Mouse (Mus musculus) liver, postnatal 0 days (tissue): ENCODE data around the gene Col12a1. TPM values are rescaled to one million over a fixed set of nuclear protein-coding genes. Genes with fewer than 3 reads are reported as not detected.

Experiments used
- ATAC-seq: fragments of 200-750 bp; cut with Nextera tagmentation; 2 replicates; pipeline ENCODE4 v1.8.0; 2017; ENCODE audit warnings: mild to moderate bottlenecking, moderate library complexity
- DNase-seq: peaks from one replicate; pipeline ENCODE4 v3.0.0-alpha.2; 2016
- H3K27ac ChIP-seq: fragments of 300-500 bp; sonication (generic); 2 replicates; pipeline ENCODE4 v1.5.1; 2014; ENCODE audit warnings: antibody characterized with exemption, moderate library complexity, mild to moderate bottlenecking, low read depth
- H3K27me3 ChIP-seq: fragments of 300-500 bp; sonication (generic); 2 replicates; pipeline ENCODE4 v1.6.1; 2014; ENCODE audit warnings: low read length, control low read depth, mixed read lengths; ENCODE audit not compliant: insufficient read depth
- H3K36me3 ChIP-seq: fragments of 300-500 bp; sonication (generic); replicated peaks from 2 replicates; pipeline ENCODE4 v1.6.1; 2014; ENCODE audit warnings: mild to moderate bottlenecking, control low read depth, low read length, moderate library complexity, mixed read lengths; ENCODE audit not compliant: insufficient read depth
- H3K4me1 ChIP-seq: fragments of 300-500 bp; sonication (generic); 2 replicates; pipeline ENCODE4 v1.6.1; 2014; ENCODE audit warnings: antibody characterized with exemption, mild to moderate bottlenecking, control low read depth; ENCODE audit not compliant: insufficient read depth
- H3K4me2 ChIP-seq: fragments of 300-500 bp; sonication (generic); 2 replicates; pipeline ENCODE4 v1.6.1; 2014; ENCODE audit warnings: low read depth, mild to moderate bottlenecking, low read length, moderate library complexity, mixed read lengths
- H3K4me3 ChIP-seq: fragments of 300-500 bp; sonication (generic); 2 replicates; pipeline ENCODE4 v1.5.1; 2014; ENCODE audit warnings: low read depth, low read length
- H3K9ac ChIP-seq: fragments of 300-500 bp; sonication (generic); replicated peaks from 2 replicates; pipeline ENCODE4 v1.6.1; 2014; ENCODE audit warnings: mild to moderate bottlenecking, moderate library complexity
- H3K9me3 ChIP-seq: fragments of 300-500 bp; sonication (generic); 2 replicates; pipeline ENCODE4 v1.6.1; 2016; ENCODE audit warnings: mild to moderate bottlenecking, control low read depth, low read length, mixed read lengths
- CTCF ChIP-seq: sonication (generic); IDR thresholded peaks from 2 replicates; pipeline ENCODE4 v1.5.1; 2016; ENCODE audit warnings: antibody characterized with exemption, low read depth
- EP300 ChIP-seq: IDR thresholded peaks from 2 replicates; pipeline ENCODE4 v1.6.1; 2016; ENCODE audit warnings: antibody characterized with exemption, low read depth, mild to moderate bottlenecking
- WGBS: fragments of 180-500 bp; shearing (Covaris S2); extraction: QIAGEN DNeasy Blood & Tissue Kit; methylation state at CpG from one replicate; pipeline ENCODE4 v1.1.7; 2014; ENCODE audit not compliant: insufficient replicate concordance; 5-methylcytosine and 5-hydroxymethylcytosine counted together
- polyA plus RNA-seq: library from polyadenylated mRNA; unstranded; fragments of >200 nt; fragmentation: Nextera tagmentation; extraction: Ambion mirVana; gene quantifications from 2 replicates; pipeline ENCODE4 v1.2.1, GENCODE M21; 2015

Col12a1 gene
- polyA plus RNA-seq, 1 experiment from 2014 or later, result 2.3 TPM

GRCm38 (mm10) chr9:79631186-79631585 is 87.4 kb downstream of the Col12a1 start:
- ATAC-seq (no peak), DNase-seq (no peak)
- Histone ChIP-seq H3K27me3 (no peaks in the 10 kb centered on the region), H3K4me3 (no peak overlapping the region), H3K36me3 (no peaks in the 10 kb centered on the region), H3K4me2 (no peak overlapping the region), H3K27ac (no peak overlapping the region), H3K4me1 (no peaks in the 10 kb centered on the region), H3K9ac (no peak overlapping the region), H3K9me3 (no peaks in the 10 kb centered on the region)
- 77% methylated on average over 7 of the region's 7 CpGs for WGBS
- no peak for TF ChIP-seq EP300

GRCm38 (mm10) chr9:79618839-79619597 is 99.6 kb downstream of the Col12a1 start:
- no peaks in the 10 kb centered on the region for H3K4me1 ChIP-seq
- H3K4me2 ChIP-seq, result no peak overlapping the region
- no peak overlapping the region for H3K4me3 ChIP-seq
- TF ChIP-seq EP300 (no peak), CTCF (no peak)
- ATAC-seq (no peak; the same call in 1 of the 2 replicates), DNase-seq (no peak)
- no peak overlapping the region for H3K9ac ChIP-seq
- H3K27me3 ChIP-seq, result no peaks in the 10 kb centered on the region
- no peaks in the 10 kb centered on the region for H3K36me3 ChIP-seq
- no peaks in the 10 kb centered on the region for H3K9me3 ChIP-seq
- H3K27ac ChIP-seq, result no peak overlapping the region
- 62% methylated on average over 6 of the region's 6 CpGs for WGBS

DNA sequence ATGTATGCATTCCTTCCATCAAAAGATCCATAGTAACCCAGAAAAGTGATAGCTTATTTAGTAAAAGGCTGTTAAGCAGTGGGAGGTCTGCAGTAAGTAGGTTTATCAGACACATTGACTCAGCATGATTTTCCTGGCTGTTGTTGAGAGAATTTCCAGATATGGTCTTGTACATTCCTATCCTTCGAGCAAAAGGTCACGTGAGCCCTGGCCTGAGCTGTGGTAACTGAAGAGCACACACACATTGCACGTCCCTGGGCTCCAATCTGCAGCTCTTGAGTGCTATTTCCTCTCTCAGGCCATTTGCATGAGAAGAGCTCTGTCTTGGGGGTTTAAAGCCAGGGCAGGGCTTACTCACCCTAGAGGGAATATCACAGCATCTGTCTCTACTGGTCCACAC is 101.3 kb downstream of the Col12a1 start:
- no peak overlapping the region for H3K9ac ChIP-seq
- H3K9me3 ChIP-seq, result no peaks in the 10 kb centered on the region
- no peaks in the 10 kb centered on the region for H3K36me3 ChIP-seq
- no peak overlapping the region for H3K4me2 ChIP-seq
- H3K27me3 ChIP-seq, result no peaks in the 10 kb centered on the region
- peak; percentile 19; the same call in 1 of the 2 replicates for ATAC-seq
- H3K4me1 ChIP-seq, result no peaks in the 10 kb centered on the region
- TF ChIP-seq EP300 (no peak), CTCF (no peak)
- no peak overlapping the region for H3K27ac ChIP-seq
- no peak for DNase-seq
- WGBS, result 18% methylated on average over 3 of the region's 3 CpGs
- no peak overlapping the region for H3K4me3 ChIP-seq

DNA sequence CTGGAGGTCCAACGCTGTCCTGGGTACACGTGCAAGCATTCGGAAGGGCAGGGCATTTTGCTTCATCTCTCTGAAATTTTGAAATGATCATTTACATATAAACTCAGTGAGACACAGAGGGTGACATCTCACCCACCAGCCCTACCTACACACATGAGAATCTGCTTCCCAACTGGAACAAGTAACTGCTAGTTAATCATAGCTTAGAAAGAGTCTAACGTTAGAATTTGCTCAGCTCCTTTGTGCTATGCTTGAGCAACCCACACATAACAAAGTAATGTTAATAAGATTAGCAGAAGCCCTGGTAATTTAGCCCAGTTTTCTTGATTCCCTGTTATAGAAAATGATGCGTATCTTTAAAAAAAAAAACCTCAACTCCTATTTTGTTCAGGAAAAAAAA is 102.6 kb downstream of the Col12a1 start:
- WGBS, result 81% methylated on average over 5 of the region's 5 CpGs
- H3K36me3 ChIP-seq, result no peaks in the 10 kb centered on the region
- TF ChIP-seq EP300 (no peak), CTCF (no peak)
- H3K4me3 ChIP-seq, result no peak overlapping the region
- no peaks in the 10 kb centered on the region for H3K9me3 ChIP-seq
- no peak overlapping the region for H3K4me2 ChIP-seq
- ATAC-seq (no peak), DNase-seq (no peak)
- H3K27me3 ChIP-seq, result no peaks in the 10 kb centered on the region
- no peak overlapping the region for H3K27ac ChIP-seq
- H3K9ac ChIP-seq, result no peak overlapping the region
- H3K4me1 ChIP-seq, result no peaks in the 10 kb centered on the region

DNA sequence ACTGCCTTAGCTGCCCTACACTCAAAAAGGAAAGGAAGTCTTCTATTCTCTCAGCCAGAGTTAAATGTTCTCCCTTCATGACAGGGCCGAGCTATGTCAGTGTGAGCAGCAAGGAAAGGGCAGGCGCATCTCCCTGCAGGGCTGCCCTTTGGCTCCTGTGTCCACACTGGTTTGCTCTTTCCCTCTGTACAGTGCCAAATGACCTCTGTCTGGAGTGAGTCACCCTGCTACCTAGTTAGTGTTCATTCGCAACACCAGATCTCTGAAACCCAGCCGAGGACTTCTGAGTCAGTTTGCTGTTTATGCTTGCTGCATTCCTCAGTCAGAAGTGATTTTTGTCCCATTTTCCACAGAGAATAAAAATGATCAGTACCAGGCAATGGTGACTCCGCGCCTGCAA is 108.3 kb downstream of the Col12a1 start:
- H3K27ac ChIP-seq, result peak overlapping the region; percentile 75
- H3K9me3 ChIP-seq, result no peaks in the 10 kb centered on the region
- no peaks in the 10 kb centered on the region for H3K27me3 ChIP-seq
- no peaks in the 10 kb centered on the region for H3K36me3 ChIP-seq
- H3K4me3 ChIP-seq, result no peak overlapping the region
- no peak overlapping the region for H3K9ac ChIP-seq
- peak; percentile 57 for DNase-seq
- H3K4me2 ChIP-seq, result no peak overlapping the region
- ATAC-seq, result peak; percentile 100
- TF ChIP-seq EP300 (peak; percentile 42; the same call in 1 of the 2 replicates), CTCF (no peak)
- 62% methylated on average over 6 of the region's 6 CpGs for WGBS
- H3K4me1 ChIP-seq, result peaks cover 7% of the 10 kb centered on the region

DNA sequence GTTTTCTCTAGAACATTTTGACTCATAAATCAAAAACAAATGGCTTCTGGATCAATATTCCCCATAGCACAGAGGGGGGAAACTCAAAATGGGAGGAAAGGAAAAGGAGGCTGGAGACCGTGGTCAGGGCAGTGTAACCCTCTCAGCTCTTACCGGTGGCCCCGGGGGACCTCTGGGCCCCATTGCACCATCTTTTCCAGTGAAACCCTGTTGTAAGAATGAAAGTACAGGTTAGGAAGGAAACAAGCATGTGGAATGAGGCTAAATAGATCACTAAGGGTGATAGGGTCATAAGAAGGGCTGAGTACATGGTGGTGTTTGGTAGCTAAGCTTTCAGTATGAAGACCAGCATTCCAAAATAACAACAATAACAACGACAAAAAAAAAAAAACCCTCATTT is 109.0 kb downstream of the Col12a1 start:
- 49% methylated on average over 4 of the region's 4 CpGs for WGBS
- Histone ChIP-seq H3K4me3 (no peak overlapping the region), H3K4me1 (peaks cover 7% of the 10 kb centered on the region), H3K9me3 (no peaks in the 10 kb centered on the region), H3K36me3 (no peaks in the 10 kb centered on the region), H3K9ac (no peak overlapping the region), H3K4me2 (no peak overlapping the region), H3K27ac (peak overlapping the region; percentile 45; the same call in 1 of the 2 replicates), H3K27me3 (no peaks in the 10 kb centered on the region)
- no peak for TF ChIP-seq CTCF
- no peak for TF ChIP-seq EP300
- DNase-seq, result peak; percentile 27
- peak; percentile 59 for ATAC-seq
